Mouse (Mus musculus) urinary bladder, postnatal 14 days (tissue): ENCODE results near the gene Fam207a.
A peak's percentile ranks its signal among the peaks of the same experiment; 100 is the strongest.

Experiments used
- DNase-seq: peaks from one replicate; pipeline ENCODE4 v3.0.0; 2021; ENCODE audit warnings: low spot score

The Fam207a gene

DNA sequence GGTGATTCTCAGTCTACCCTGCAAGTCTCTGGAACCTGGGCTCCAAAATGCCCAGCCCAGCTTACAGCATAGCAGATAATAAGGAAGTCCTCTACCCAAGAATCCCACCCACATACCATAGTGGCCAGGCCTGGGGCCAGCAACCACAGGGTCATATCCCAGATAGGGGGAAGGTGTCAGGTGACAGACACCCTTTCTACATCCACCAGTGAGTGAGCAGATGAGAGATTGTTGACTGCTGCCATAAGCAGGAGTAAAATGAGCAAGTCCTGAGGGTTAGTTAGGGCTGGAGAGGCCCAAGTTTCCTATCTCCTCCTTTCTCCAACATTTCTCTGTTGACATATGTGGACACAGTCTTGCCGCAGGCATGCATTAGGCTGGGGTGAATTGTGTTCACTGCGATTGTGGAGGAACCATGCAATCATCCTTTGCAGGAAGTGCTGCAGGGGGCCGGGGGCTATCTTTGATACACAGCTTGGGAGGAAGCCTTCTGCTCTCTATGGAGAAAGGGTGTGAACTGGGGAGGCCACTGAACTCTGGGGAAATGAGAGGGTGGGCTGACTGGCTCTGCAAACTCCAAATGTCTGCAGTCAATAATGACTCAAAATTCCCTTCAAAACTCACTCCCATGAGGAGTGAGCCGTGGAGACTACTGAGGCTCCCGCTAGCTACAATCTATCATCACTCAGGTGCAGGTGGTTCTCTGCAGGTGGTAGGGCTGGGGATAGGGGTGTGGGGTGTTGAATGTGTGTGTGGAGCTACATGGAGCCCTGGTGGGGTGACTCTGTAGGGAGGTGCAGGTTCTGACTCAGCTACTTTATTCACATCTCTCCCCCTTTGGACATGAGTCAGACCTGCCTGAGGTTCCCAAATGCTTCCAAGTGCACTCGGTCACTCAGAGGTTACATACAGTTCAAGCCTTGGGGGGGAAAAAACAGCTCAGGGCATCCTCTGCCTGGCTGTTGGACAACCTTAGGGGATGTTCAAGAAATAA lies 15.7 kb upstream of the Fam207a start:
- no peak for DNase-seq

DNA sequence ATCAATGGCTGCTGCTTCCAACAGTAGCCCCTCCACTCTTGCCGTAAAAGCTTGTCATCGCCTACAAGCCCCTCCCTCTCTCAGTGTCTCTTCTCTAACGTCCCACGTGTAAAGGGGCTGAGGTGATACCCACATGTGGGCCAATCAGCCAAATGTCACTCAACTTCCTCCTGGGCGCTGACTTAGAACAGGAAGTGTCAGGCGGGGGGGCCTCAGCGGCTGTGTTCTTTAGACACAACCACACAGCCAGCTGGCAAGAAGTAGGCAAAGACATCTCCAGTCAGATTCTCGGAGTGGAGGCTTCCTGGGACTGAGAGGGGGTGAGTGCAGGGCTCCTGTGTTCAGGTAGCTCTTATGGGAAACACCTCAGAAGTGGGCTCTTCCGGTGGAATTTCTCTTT lies 14.6 kb upstream of the Fam207a start, which contains the start of gene Itgb2:
Itgb2 (plus strand) TSS at position 113 of the 400 bp plus-strand sequence.
- no peak for DNase-seq

DNA sequence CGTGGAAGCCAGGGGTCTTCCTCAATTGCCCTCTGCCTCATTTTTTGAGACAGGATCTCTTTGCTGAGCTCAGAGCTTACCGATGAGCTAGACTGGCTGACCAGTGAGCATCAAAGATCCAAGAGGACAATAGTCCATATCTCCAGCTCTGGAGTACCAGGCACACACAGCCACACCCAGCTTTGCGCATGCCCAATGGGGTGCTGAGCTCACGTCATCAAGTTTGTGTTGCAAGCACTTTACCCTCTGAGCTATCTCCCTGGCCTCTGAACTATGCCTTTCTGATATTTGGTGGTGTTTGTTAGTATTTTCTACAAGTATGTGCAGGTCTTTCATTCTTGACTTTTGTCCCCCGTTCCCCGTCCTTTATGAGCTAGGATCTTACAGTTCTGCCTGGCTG lies 13.0 kb upstream of the Fam207a start:
- no peak for DNase-seq

DNA sequence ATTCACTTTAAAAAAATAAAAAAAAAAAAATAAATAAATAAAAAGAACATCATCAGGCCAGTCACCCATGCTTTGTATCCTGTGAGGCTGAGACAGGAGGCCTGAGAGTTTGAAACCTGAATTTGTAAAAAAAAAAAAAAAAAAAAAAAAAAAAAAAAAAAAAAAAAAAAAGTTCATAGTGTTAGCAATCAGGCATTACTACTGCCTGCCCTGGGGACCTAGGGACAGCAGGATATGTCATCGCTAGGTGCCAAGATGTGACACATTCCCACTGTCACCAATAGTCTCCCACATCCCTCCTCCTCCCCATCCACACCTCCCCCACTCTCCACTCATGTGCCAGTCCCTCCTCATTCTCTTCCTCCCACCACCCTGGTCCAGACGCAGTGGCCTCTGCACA lies 10.9 kb upstream of the Fam207a start:
- no peak for DNase-seq

DNA sequence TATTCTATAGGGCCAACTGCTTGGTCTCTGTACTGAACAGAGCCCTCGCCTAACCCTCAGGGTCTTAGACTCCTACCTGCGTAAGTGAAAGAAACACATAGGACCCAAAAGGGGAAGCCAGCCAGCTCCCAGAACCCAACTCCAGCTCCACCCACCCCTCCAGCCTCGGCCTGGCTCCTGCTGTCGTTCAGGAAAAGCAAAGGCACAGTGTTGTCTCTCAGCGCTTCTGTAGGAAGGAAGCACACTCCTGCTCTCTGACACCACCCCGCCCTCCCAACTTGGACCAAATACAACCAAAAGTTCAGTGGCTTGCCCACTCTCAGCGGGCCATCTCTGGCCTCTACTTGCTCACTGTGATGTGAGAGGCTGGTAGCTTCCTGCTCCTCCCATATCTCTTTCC lies 7.7 kb upstream of the Fam207a start:
- DNase-seq: no peak

DNA sequence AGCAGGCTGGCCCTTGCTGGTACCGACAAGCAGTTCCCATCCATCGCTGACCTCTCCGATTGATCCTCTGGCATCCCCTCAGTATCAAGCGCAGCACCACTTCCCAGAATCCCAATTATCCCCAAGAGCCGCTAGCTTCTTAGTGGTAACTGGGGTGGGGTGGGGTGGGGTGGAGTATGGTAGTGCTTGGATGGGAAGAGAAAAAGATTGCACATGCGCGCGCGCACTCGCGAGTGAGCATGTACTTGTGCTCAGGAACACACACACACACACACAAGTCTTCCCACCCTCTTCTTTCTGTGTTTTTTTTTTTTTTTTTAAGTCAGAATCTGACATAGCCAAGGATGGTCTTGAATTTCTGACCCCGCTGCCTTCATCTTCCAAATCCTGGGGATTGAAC lies 7.2 kb upstream of the Fam207a start:
- no peak for DNase-seq

DNA sequence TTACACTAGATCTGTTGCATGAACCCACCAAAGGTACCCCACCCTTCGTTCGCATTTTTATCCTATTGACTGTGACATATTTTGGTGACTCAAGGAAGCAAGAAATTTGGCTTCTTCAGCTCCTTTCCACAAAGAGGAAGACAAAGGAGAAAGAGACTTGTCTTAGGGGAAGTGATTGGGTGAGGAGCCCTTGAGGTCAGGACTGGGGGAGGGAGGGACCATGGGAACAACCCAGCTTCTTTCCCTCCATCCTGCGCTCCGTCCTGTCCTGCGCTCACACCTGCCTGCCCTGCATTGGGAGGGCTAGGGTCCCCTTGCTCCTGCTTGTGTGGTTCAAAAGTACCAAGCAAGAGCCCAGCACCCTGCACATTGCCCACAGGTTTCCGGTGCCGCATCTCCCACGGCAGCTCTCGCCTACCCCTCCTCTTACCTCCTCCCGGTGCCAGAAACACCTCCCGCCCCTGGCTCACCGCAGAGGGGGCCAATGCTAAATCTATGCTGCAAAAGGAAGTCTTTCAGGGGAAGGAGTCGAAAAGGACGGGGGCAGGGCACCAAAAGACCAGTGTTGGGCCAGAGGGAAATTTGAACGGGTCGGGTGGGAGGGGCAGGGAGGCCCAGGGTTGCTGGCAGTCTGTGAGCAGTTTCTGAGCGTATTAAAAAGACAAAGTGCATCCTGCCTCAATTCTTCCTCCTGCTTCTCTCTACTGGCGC lies 6.6 kb upstream of the Fam207a start:
- no peak for DNase-seq

DNA sequence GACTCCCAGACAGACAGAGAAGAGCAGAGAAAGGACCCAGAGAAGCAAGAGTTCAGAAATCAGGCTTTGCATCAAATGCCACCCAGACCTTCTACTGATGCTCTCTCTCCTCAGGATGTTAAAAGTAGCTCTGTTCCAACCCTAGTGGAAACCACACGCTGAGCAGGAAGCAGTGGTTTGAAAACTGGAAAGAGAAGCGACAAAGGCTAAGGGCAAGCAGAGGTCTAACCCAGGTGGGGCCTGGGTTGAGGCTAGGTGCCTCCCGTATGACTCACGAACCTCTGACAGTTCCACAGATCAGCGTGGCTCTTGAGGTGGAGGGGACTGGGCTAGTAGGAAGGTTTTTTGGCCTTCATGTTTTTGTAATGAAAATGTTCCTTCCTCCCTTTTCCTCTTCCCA lies 4.9 kb upstream of the Fam207a start:
- DNase-seq: no peak

DNA sequence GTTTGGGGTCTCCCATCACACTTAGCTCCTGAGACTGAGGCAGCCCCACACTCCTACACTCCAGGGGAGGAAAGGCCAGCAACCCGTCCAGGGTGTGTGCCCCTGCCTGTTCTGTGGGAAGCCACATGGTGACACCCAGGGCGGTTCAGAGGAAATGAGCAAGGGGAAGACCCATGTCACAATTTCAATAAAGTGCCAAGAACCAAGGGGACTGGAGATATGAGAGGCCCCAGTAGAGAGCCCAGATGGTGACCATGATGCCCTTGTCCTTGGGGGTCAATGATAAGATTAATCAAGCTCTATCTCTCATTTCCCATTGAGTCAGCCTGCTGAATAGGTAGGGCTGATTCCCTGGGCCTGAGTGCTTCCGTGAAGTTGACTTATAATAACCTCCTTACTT lies 3.6 kb upstream of the Fam207a start:
- DNase-seq: peak; percentile 48

DNA sequence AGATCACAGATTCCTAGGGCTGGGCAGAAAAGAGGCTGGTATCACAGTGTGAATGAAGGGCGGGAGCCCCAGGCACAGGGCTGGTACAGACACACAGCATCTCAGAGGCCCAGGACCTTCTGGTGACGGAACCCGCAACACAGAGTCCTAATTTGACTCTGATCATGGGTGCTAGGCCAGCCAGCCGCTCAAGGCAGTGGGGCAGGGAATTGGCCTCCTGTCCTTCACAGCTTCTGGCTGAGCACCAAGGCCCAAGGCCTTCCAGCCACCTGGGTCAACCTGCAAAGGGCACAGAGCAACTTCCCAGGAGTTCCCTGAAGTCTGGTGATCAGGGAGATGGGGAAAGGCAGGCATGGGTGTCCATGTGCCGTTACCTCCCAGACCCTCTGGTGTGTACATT lies 2.2 kb upstream of the Fam207a start:
- DNase-seq: no peak

DNA sequence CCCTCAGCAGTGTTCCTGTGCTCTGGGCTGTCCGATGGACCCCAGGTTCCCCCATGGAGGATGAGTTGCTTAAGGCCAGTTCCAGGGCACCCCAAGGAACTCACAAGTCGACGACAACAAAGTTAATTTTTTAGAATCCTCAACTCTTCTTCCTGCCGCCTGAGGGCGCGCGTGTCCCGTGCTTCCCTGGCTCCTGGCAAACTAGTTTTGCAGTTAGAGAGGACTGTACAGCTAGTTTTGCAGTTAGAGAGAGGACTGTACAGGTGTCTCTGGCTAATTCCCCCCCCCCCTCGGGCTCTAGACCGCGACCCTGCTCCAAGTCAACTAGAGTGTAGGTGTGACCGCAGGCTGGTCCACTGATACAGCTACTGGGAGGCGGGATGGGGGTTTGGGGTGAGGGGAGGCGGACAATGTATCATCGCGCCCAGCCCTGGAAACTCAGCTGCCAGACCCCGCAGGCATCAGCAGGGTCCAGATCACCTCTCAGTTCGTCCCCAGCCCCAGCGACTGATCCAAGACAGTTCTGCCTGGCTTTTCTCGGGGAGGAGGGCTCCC lies 1.6 kb upstream of the Fam207a start:
- DNase-seq: peak; percentile 69

DNA sequence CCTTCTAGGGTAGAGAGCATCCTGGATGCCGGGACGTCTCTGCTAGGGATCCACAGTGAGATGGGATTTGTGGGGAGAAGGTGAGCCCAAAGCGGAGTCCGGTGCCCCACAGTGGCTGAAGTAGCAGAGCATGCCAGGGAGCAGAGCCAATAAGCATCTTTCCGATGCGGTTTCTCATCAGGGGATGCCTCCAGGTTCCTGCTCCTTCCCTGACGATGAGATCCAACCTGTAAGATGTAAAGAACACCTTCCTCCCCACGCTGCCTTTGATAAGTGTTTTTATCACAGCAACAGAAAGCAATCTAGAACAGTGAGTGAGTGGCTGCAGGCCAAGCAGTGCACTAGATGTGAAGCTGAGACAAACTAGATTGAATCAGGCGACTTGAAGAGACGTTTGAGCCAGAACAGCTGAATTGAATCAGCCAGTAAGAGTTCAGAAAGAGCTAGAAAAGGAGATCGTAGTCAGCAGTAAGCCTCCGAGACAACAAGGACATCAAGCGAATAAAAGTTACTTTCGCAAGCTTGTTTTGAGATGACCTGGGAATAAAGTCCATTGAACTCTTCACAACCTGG lies 880 bp upstream of the Fam207a start:
- no peak for DNase-seq

DNA sequence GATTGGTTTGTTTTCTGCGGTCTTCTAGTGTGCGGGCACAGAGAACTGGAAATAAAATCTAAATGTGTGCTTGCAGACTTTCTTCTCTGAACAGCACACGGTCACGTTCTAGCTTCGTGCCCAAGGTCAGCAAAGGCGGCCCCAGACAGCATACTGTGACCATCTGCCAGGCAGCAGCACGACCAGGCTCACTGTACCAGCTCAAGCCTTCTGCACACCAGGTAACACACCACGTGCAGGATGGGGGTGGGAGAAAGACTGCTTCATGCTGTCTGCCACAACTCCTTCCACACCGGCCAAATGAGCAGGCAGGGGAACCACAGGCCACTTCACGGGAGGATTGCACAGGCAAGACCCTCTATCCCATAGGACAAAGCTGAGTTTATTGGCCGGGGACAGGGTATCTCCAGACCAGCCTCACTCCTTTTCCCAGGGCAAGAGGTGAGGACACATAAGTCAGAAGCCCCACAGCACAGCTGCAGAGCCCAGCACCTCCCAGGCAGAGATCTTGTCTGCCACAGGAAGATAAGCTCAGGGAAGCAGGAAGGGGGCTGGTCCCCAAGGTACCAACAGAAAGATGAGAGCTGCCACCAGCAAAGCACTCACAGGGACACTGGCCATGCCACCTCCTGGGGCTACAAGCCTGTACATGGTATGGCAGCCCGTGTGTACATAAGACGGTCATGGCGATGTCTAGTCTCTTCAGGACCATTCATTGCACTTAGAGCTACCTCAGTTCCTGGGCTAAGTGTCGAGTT lies 5.2 kb downstream of the Fam207a start:
- peak; percentile 44 for DNase-seq

DNA sequence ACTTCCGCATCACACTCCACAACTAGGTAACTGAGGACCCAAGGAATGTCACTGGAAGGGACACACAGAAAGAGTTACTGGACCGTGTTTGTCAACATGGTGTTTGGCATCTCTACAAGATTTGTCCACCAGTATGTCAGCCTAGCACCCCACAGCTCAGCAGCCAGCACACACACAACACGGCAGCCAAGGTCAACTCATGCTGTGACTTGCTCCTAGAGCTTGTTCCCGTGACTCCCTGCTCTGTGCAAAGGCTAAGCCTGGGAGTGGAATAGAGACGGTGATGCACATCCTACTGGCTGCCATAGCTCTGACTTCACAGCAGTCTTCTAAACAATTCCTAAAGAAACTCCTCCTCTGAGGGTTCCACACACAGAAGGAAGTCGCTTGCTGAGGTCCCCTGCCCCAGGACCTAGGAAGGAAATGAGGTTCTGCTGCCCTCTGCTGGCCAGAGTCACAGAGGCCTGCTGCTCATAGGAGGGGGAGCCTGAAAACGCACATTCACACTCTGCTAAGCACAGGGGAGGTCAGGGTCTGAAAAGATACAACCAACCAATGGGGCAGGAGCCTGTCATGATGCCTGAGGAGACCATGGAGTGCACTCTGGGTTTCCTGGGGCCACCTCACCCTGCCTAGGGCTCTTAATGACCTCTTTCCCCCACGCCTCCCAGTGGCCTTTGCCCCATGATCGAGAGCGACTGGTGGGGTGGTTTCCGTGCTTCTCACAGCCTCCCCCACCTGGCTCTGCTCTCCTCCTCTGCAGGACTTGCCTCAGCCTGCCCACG lies 6.0 kb downstream of the Fam207a start:
- peak; percentile 89 for DNase-seq

DNA sequence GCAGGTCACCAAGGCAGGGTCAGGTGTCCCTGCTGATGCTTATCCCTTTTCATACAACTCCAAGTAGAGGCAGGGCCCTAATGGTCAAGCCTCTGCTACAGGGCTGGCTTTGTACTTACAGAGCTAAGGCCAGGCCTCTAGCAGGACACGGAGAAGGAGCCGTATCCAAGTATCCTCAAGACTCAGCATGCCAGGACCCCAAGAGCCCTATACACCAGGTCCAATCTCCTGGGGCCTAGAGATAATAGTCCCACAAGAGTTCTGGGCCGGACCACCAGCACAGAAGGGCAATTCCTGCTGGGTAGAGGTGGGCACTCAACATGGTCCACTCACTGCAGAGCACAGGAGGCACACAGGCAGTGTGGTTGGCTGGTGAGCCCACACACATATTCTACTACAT lies 6.8 kb downstream of the Fam207a start:
- no peak for DNase-seq

DNA sequence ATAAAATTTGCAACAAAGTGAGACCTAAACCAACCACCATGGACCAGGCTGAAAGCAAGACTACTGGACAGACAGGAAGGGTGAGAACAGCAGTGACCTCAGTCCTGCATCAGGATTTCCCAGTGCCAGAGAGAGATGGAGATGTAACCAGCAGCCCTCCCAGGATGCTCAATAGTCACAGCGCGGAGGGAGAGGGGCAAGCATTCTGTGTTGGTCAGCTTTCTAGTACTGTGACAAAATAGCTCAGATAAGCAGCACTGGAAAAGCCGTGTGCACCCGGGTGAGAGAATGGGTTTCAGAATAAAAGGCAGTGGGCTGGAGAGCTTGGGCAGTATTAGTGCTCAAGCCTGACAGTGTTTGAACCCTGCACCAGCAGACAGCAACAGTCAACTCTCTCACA lies 7.8 kb downstream of the Fam207a start:
- DNase-seq: no peak

DNA sequence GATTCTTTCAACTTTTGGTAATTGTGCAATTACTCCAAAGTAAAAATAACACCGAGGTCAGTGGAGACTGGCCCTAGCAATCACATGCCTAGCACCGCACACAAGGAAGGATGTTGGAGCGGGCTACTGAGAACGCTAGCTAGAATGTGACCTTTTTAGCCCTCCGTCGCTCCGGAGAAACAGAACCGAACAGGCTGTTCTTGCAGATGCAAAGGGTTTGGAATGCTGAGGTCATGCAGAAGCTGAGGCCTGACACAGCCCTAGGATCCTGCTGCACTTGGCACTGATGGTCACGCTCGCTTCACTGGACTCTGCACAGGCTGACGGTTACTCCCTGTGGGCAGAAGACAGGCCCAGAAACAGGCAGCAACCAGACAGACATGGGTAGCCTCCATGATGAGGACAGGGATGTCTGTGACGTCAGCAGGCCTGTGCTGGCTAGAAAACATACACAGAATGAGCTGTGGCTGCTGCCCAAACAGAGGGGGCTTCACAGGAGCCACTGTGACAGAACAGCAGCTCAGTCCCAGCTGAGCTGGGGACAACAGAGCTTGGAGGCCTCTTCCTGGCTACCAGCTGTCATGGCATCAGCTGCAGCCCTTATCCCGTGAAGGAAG lies 8.5 kb downstream of the Fam207a start:
- DNase-seq: no peak

DNA sequence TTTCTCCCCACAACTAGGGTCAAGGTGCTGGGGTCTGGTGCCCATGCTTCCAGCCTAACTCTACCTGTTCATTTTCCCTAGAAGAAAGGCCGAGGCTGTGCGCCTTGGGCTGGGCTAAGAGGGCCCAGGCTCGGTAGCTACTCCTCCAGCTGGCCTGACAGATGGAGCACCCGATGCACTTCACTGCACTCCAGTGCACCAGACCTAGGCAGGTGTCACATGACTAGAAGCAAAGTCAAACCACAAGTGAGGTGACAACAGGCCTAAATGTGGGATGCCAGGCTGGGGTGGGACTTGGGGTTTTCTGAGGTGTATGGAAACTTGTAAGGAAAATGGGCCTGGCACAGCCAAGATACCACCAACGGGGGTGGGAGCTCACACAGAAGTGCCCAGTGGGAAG lies 9.1 kb downstream of the Fam207a start:
- DNase-seq: no peak

DNA sequence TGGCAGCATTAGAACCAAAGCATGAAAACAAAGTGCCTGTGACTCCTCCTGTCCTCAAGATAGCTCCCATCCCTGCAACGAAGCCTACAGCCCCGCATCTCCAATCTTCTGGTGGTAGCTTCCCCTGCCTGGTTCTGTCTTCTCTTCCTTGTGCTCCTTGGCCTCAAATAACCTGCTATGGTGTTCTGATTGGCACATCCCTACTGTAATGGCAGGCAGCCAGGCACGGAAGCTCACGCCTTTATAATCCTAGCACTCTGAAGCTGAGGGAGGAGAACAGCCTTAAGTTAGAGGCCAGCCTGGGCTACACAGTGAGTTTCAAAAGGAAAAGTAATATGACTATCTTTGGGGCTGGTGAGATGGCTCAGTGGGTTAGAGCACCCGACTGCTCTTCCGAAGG lies 11.4 kb downstream of the Fam207a start:
- DNase-seq: no peak
